Mouse (Mus musculus): ENCODE data around the gene Haus2. TPM values are rescaled to one million over a fixed set of nuclear protein-coding genes. Genes with fewer than 3 reads are reported as not detected.

Haus2 gene
- polyA plus RNA-seq, 1 experiment from 2014 or later = 24.6 TPM

DNA sequence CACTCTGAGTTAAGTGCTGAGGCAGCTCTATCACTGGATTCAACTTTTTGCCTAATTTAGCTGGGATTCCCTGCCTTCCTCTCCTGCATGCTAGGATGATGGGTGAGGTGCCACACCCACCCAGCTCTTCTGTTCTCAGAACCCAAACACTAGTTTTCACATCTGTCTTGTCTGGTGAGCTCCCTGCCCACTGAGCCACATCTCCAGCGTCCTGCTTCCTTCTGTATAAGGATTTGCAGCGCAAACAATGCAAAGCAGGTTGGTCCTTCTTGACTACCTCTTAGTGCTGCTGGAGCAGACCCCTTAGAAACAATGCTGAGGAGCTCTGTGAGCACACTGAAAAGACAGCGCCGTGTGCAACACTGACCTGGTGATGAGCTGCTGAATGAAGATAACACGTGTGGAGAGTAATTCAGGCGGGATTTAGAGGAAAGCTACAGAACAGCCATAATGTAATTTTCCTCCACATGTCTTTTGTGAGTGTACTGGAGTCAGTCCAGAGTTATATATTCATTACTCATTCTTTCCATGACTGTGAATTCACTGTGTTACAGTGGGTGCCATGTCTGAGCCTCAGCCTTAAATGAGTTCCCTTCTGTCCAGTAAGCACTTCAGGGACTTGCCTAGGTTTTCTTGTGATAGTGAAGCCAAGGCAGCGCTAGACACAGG lies 43.2 kb downstream of the Haus2 start:
- no peak overlapping the region for H3K9ac ChIP-seq (replicated peaks; ENCODE audit: low read depth, low read length)
- H3K9me3 ChIP-seq (ENCODE audit: control insufficient read depth, low read depth, low read length) = no peaks in the 10 kb centered on the region
- no peak overlapping the region for H3K4me2 ChIP-seq (replicated peaks; ENCODE audit: low read depth, low read length)
- 71% methylated on average over 7 of the region's 7 CpGs for WGBS
- no peaks in the 10 kb centered on the region for H3K36me3 ChIP-seq (ENCODE audit: control insufficient read depth, insufficient read depth, low read length)
- no peak overlapping the region for H3K27ac ChIP-seq (ENCODE audit: low read length)
- no peaks in the 10 kb centered on the region for H3K4me1 ChIP-seq (ENCODE audit: control insufficient read depth, insufficient read depth, low read length)
- H3K27me3 ChIP-seq (ENCODE audit: control insufficient read depth, insufficient read depth, low read length) = no peaks in the 10 kb centered on the region
- no peak for ATAC-seq (ENCODE audit: insufficient number of reproducible peaks, insufficient read depth, low FRiP score, low read depth)
- no peak overlapping the region for H3K4me3 ChIP-seq (ENCODE audit: low read depth, low read length)

- no peaks in the 10 kb centered on the region for H3K27me3 ChIP-seq (ENCODE audit: control insufficient read depth, insufficient read depth, low read length)
- H3K9me3 ChIP-seq (ENCODE audit: control insufficient read depth, low read depth, low read length) = no peaks in the 10 kb centered on the region
- no peak for ATAC-seq (ENCODE audit: insufficient number of reproducible peaks, insufficient read depth, low FRiP score, low read depth)
- H3K9ac ChIP-seq (replicated peaks; ENCODE audit: low read depth, low read length) = no peak overlapping the region
- H3K4me2 ChIP-seq (replicated peaks; ENCODE audit: low read depth, low read length) = no peak overlapping the region
- no peak overlapping the region for H3K4me3 ChIP-seq (ENCODE audit: low read depth, low read length)
- H3K36me3 ChIP-seq (ENCODE audit: control insufficient read depth, insufficient read depth, low read length) = no peaks in the 10 kb centered on the region
- H3K4me1 ChIP-seq (ENCODE audit: control insufficient read depth, insufficient read depth, low read length) = no peaks in the 10 kb centered on the region
- WGBS = 88% methylated on average over 7 of the region's 7 CpGs
- H3K27ac ChIP-seq (ENCODE audit: low read length) = no peak overlapping the region
These were observed 43.7 kb downstream of the Haus2 start for GRCm38 (mm10) chr2:120652925-120653284.

DNA sequence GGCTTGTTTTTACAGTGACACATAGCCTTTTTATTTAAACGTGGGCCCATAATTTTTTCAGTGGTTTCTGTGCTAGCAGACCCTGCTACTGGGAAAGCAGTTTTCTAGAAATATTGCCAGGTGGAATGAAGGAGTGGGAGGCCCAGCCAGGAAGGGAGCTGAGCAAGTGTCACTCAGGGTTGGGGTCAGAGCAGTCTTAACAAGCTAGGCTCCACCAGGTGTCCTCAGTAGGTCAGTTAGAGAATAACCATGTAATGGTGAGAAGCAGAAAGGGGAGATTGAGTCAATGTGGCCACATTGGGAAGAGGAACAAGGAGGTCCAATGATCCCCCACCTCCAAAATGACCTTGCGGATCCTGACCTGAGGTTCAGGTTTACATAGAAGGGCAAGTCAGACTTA lies 45.5 kb downstream of the Haus2 start:
- no peak for ATAC-seq (ENCODE audit: insufficient number of reproducible peaks, insufficient read depth, low FRiP score, low read depth)
- Histone ChIP-seq H3K4me3 (ENCODE audit: low read depth, low read length) (no peak overlapping the region), H3K9ac (replicated peaks; ENCODE audit: low read depth, low read length) (no peak overlapping the region), H3K27ac (ENCODE audit: low read length) (no peak overlapping the region), H3K4me1 (ENCODE audit: control insufficient read depth, insufficient read depth, low read length) (no peaks in the 10 kb centered on the region), H3K27me3 (ENCODE audit: control insufficient read depth, insufficient read depth, low read length) (no peaks in the 10 kb centered on the region), H3K9me3 (ENCODE audit: control insufficient read depth, low read depth, low read length) (no peaks in the 10 kb centered on the region), H3K36me3 (ENCODE audit: control insufficient read depth, insufficient read depth, low read length) (no peaks in the 10 kb centered on the region), H3K4me2 (replicated peaks; ENCODE audit: low read depth, low read length) (no peak overlapping the region)
- WGBS = 73% methylated on average over 2 of the region's 2 CpGs

GRCm38 (mm10) chr2:120655905-120656304 lies 46.7 kb downstream of the Haus2 start:
- no peaks in the 10 kb centered on the region for H3K36me3 ChIP-seq (ENCODE audit: control insufficient read depth, insufficient read depth, low read length)
- H3K9ac ChIP-seq (replicated peaks; ENCODE audit: low read depth, low read length) = no peak overlapping the region
- no peak overlapping the region for H3K4me2 ChIP-seq (replicated peaks; ENCODE audit: low read depth, low read length)
- no peaks in the 10 kb centered on the region for H3K9me3 ChIP-seq (ENCODE audit: control insufficient read depth, low read depth, low read length)
- no peaks in the 10 kb centered on the region for H3K27me3 ChIP-seq (ENCODE audit: control insufficient read depth, insufficient read depth, low read length)
- 84% methylated on average over 5 of the region's 5 CpGs for WGBS
- no peaks in the 10 kb centered on the region for H3K4me1 ChIP-seq (ENCODE audit: control insufficient read depth, insufficient read depth, low read length)
- H3K4me3 ChIP-seq (ENCODE audit: low read depth, low read length) = no peak overlapping the region
- H3K27ac ChIP-seq (ENCODE audit: low read length) = no peak overlapping the region
- no peak for ATAC-seq (ENCODE audit: insufficient number of reproducible peaks, insufficient read depth, low FRiP score, low read depth)

DNA sequence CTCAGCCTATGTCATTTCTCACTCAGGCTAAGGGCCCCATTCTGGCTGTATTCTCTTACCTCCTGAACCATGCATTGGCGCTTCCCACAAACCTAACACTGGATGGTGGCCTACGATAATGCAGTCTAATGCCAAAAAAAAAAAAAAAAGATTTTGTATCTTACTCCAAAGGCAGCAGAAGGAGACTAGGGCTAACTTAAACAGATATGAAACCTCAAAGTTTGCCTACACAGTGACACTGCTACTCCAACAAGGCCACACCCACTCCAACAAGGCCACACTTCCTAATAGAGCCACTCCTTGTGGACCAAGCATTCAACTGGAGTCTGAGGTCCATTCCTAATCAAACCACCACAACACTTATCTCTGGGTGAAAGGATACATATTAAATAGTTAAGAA lies 47.5 kb downstream of the Haus2 start:
- H3K27ac ChIP-seq (ENCODE audit: low read length) = no peak overlapping the region
- H3K9me3 ChIP-seq (ENCODE audit: control insufficient read depth, low read depth, low read length) = no peaks in the 10 kb centered on the region
- H3K9ac ChIP-seq (replicated peaks; ENCODE audit: low read depth, low read length) = no peak overlapping the region
- no peaks in the 10 kb centered on the region for H3K27me3 ChIP-seq (ENCODE audit: control insufficient read depth, insufficient read depth, low read length)
- no peak overlapping the region for H3K4me2 ChIP-seq (replicated peaks; ENCODE audit: low read depth, low read length)
- ATAC-seq (ENCODE audit: insufficient number of reproducible peaks, insufficient read depth, low FRiP score, low read depth) = no peak
- WGBS = 78% methylated on average over 2 of the region's 2 CpGs
- H3K4me3 ChIP-seq (ENCODE audit: low read depth, low read length) = no peak overlapping the region
- no peaks in the 10 kb centered on the region for H3K36me3 ChIP-seq (ENCODE audit: control insufficient read depth, insufficient read depth, low read length)
- H3K4me1 ChIP-seq (ENCODE audit: control insufficient read depth, insufficient read depth, low read length) = no peaks in the 10 kb centered on the region

- Histone ChIP-seq H3K9me3 (ENCODE audit: control insufficient read depth, low read depth, low read length) (no peaks in the 10 kb centered on the region), H3K4me1 (ENCODE audit: control insufficient read depth, insufficient read depth, low read length) (no peaks in the 10 kb centered on the region), H3K27ac (ENCODE audit: low read length) (no peak overlapping the region), H3K36me3 (ENCODE audit: control insufficient read depth, insufficient read depth, low read length) (no peaks in the 10 kb centered on the region), H3K4me3 (ENCODE audit: low read depth, low read length) (no peak overlapping the region), H3K4me2 (replicated peaks; ENCODE audit: low read depth, low read length) (no peak overlapping the region), H3K9ac (replicated peaks; ENCODE audit: low read depth, low read length) (no peak overlapping the region), H3K27me3 (ENCODE audit: control insufficient read depth, insufficient read depth, low read length) (no peaks in the 10 kb centered on the region)
- 79% methylated on average over 5 of the region's 5 CpGs for WGBS
- ATAC-seq (ENCODE audit: insufficient number of reproducible peaks, insufficient read depth, low FRiP score, low read depth) = no peak
These were observed 49.3 kb downstream of the Haus2 start for GRCm38 (mm10) chr2:120658486-120658885.

DNA sequence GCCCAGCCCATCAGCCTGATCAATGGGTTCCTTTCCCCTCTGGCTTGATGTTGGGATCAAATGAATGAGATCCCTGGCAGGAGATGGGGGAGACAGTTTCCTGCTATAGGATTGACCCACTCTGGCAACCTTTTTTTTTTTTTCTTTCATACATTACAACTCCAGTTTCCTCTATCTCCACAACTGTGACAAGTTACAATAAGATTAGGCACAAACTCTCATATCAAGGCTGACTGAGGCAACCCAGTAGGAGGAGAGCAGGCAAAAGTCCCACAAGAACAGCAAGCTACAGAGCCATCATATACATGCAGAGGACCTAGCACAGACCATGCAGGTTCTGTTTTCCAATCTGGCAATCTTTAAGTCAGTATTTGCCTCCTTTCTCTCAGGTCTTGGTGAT lies 50.1 kb downstream of the Haus2 start:
- H3K36me3 ChIP-seq (ENCODE audit: control insufficient read depth, insufficient read depth, low read length) = no peaks in the 10 kb centered on the region
- H3K27me3 ChIP-seq (ENCODE audit: control insufficient read depth, insufficient read depth, low read length) = no peaks in the 10 kb centered on the region
- ATAC-seq (ENCODE audit: insufficient number of reproducible peaks, insufficient read depth, low FRiP score, low read depth) = no peak
- no peak overlapping the region for H3K9ac ChIP-seq (replicated peaks; ENCODE audit: low read depth, low read length)
- no peak overlapping the region for H3K27ac ChIP-seq (ENCODE audit: low read length)
- H3K4me2 ChIP-seq (replicated peaks; ENCODE audit: low read depth, low read length) = no peak overlapping the region
- no peak overlapping the region for H3K4me3 ChIP-seq (ENCODE audit: low read depth, low read length)
- no peaks in the 10 kb centered on the region for H3K9me3 ChIP-seq (ENCODE audit: control insufficient read depth, low read depth, low read length)
- no peaks in the 10 kb centered on the region for H3K4me1 ChIP-seq (ENCODE audit: control insufficient read depth, insufficient read depth, low read length)

- Histone ChIP-seq H3K27me3 (ENCODE audit: control insufficient read depth, insufficient read depth, low read length) (no peaks in the 10 kb centered on the region), H3K9me3 (ENCODE audit: control insufficient read depth, low read depth, low read length) (no peaks in the 10 kb centered on the region), H3K9ac (replicated peaks; ENCODE audit: low read depth, low read length) (no peak overlapping the region), H3K4me2 (replicated peaks; ENCODE audit: low read depth, low read length) (no peak overlapping the region), H3K4me1 (ENCODE audit: control insufficient read depth, insufficient read depth, low read length) (no peaks in the 10 kb centered on the region), H3K27ac (ENCODE audit: low read length) (no peak overlapping the region), H3K4me3 (ENCODE audit: low read depth, low read length) (no peak overlapping the region), H3K36me3 (ENCODE audit: control insufficient read depth, insufficient read depth, low read length) (no peaks in the 10 kb centered on the region)
- 88% methylated on average over 5 of the region's 5 CpGs for WGBS
- no peak for ATAC-seq (ENCODE audit: insufficient number of reproducible peaks, insufficient read depth, low FRiP score, low read depth)
These were observed 51.4 kb downstream of the Haus2 start for GRCm38 (mm10) chr2:120660486-120661078.

DNA sequence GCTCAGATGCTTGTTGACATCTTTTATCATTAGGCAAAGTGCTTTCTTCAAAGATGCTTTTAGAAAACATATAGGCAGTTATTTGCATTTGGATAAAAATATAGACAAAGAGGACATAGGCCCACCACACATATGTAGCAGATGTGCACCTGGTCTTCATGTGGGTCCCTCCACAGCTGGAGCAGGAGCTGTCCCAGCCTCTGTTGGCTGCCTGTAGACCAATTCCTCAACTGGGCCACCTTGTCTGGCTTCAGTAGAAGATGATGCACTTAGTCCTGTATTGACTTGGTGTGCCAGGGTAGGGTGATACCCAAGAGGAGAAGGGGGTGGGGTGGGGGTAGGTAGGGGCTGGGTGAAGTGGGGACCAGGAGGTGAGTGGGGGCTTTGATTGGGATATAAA lies 53.6 kb downstream of the Haus2 start:
- no peak overlapping the region for H3K27ac ChIP-seq (ENCODE audit: low read length)
- no peaks in the 10 kb centered on the region for H3K9me3 ChIP-seq (ENCODE audit: control insufficient read depth, low read depth, low read length)
- H3K4me1 ChIP-seq (ENCODE audit: control insufficient read depth, insufficient read depth, low read length) = no peaks in the 10 kb centered on the region
- no peak overlapping the region for H3K4me2 ChIP-seq (replicated peaks; ENCODE audit: low read depth, low read length)
- no peak overlapping the region for H3K4me3 ChIP-seq (ENCODE audit: low read depth, low read length)
- H3K9ac ChIP-seq (replicated peaks; ENCODE audit: low read depth, low read length) = no peak overlapping the region
- no peaks in the 10 kb centered on the region for H3K27me3 ChIP-seq (ENCODE audit: control insufficient read depth, insufficient read depth, low read length)
- H3K36me3 ChIP-seq (ENCODE audit: control insufficient read depth, insufficient read depth, low read length) = no peaks in the 10 kb centered on the region
- no peak for ATAC-seq (ENCODE audit: insufficient number of reproducible peaks, insufficient read depth, low FRiP score, low read depth)
